Mouse (Mus musculus) forebrain, embryonic 14.5 days (tissue): ENCODE results near the gene Stambpl1. TPM values are rescaled to one million over a fixed set of nuclear protein-coding genes. Genes with fewer than 3 reads are reported as not detected.
A peak's percentile ranks its signal among the peaks of the same experiment; 100 is the strongest.

Experiments used
- ATAC-seq: fragments of 200-750 bp; cut with Nextera tagmentation; 2 replicates; pipeline ENCODE4 v1.8.0; 2017; ENCODE audit warnings: mild to moderate bottlenecking, moderate library complexity
- DNase-seq: peaks from one replicate; pipeline ENCODE4 v3.0.0-alpha.2; 2015; ENCODE audit warnings: low spot score
- H3K27ac ChIP-seq: fragments of 300-500 bp; sonication (generic); 2 replicates; pipeline ENCODE4 v1.5.1; 2014; ENCODE audit warnings: low read depth, mild to moderate bottlenecking, control low read depth, low read length, moderate library complexity
- H3K27me3 ChIP-seq: fragments of 300-500 bp; sonication (generic); replicated peaks from 2 replicates; pipeline ENCODE4 v1.6.1; 2014; ENCODE audit warnings: low read length, control low read depth, mixed read lengths; ENCODE audit not compliant: control insufficient read depth, insufficient read depth
- H3K36me3 ChIP-seq: fragments of 300-500 bp; sonication (generic); 2 replicates; pipeline ENCODE4 v1.6.1; 2014; ENCODE audit warnings: low read length, control low read depth; ENCODE audit not compliant: control insufficient read depth, insufficient read depth
- H3K4me1 ChIP-seq: fragments of 300-500 bp; sonication (generic); 2 replicates; pipeline ENCODE4 v1.6.1; 2014; ENCODE audit warnings: antibody characterized with exemption, low read length, control low read depth; ENCODE audit not compliant: control insufficient read depth, insufficient read depth
- H3K4me2 ChIP-seq: fragments of 300-500 bp; sonication (generic); 2 replicates; pipeline ENCODE4 v1.6.1; 2014; ENCODE audit warnings: mild to moderate bottlenecking, control low read depth, low read length
- H3K4me3 ChIP-seq: fragments of 300-500 bp; sonication (generic); 2 replicates; pipeline ENCODE4 v1.5.1; 2014; ENCODE audit warnings: low read depth, low read length, control low read depth
- H3K9ac ChIP-seq: fragments of 300-500 bp; sonication (generic); 2 replicates; pipeline ENCODE4 v1.6.1; 2014; ENCODE audit warnings: mild to moderate bottlenecking, low read length, control low read depth, moderate library complexity
- H3K9me3 ChIP-seq: fragments of 300-500 bp; sonication (generic); replicated peaks from 2 replicates; pipeline ENCODE4 v1.6.1; 2016; ENCODE audit warnings: low read length, control low read depth, mixed read lengths; ENCODE audit not compliant: control insufficient read depth
- WGBS: fragments of 180-500 bp; shearing (Covaris S2); extraction: QIAGEN DNeasy Blood & Tissue Kit; methylation state at CpG from one replicate; pipeline ENCODE4 v1.1.7; 2014; 5-methylcytosine and 5-hydroxymethylcytosine counted together
- polyA plus RNA-seq: library from polyadenylated mRNA; unstranded; fragments of >200 nt; fragmentation: Nextera tagmentation; extraction: Ambion mirVana; gene quantifications from 2 replicates; pipeline ENCODE4 v1.2.1, GENCODE M21; 2014

Stambpl1 gene
- polyA plus RNA-seq, 1 experiment from 2014 or later: 5.6 TPM

- H3K27ac ChIP-seq: no peak overlapping the region
- no peak overlapping the region for H3K4me3 ChIP-seq
- H3K9me3 ChIP-seq: no peaks in the 10 kb centered on the region
- no peak overlapping the region for H3K4me2 ChIP-seq
- DNase-seq: no peak
- H3K9ac ChIP-seq: no peak overlapping the region
- H3K27me3 ChIP-seq: no peaks in the 10 kb centered on the region
- no peaks in the 10 kb centered on the region for H3K36me3 ChIP-seq
- H3K4me1 ChIP-seq: 0 out of 2 replicates have a peak, but pooled peaks cover 4% of the 10 kb centered on the region
- no peak for ATAC-seq
- 87% methylated on average over 3 of the region's 3 CpGs for WGBS
Measured at GRCm38 (mm10) chr19:34217761-34218160, 25.7 kb downstream of the Stambpl1 start.

- WGBS: 94% methylated on average over 5 of the region's 5 CpGs
- DNase-seq (no peak), ATAC-seq (no peak)
- no peaks in the 10 kb centered on the region for H3K27me3 ChIP-seq
- no peak overlapping the region for H3K9ac ChIP-seq
- 0 out of 2 replicates have a peak, but pooled peaks cover 4% of the 10 kb centered on the region for H3K4me1 ChIP-seq
- no peaks in the 10 kb centered on the region for H3K9me3 ChIP-seq
- H3K36me3 ChIP-seq: no peaks in the 10 kb centered on the region
- H3K27ac ChIP-seq: no peak overlapping the region
- H3K4me2 ChIP-seq: no peak overlapping the region
- no peak overlapping the region for H3K4me3 ChIP-seq
Measured at GRCm38 (mm10) chr19:34219260-34219968, 27.4 kb downstream of the Stambpl1 start.

- Histone ChIP-seq H3K27me3 (no peaks in the 10 kb centered on the region), H3K27ac (no peak overlapping the region), H3K4me2 (no peak overlapping the region), H3K9me3 (no peaks in the 10 kb centered on the region), H3K4me3 (no peak overlapping the region), H3K4me1 (0 out of 2 replicates have a peak, but pooled peaks cover 4% of the 10 kb centered on the region), H3K36me3 (no peaks in the 10 kb centered on the region), H3K9ac (no peak overlapping the region)
- WGBS: 68% methylated on average over 3 of the region's 3 CpGs
- ATAC-seq (no peak), DNase-seq (no peak)
Measured at GRCm38 (mm10) chr19:34220732-34221380, 28.8 kb downstream of the Stambpl1 start.

GRCm38 (mm10) chr19:34222805-34223204 lies 30.8 kb downstream of the Stambpl1 start:
- Histone ChIP-seq H3K27me3 (no peaks in the 10 kb centered on the region), H3K36me3 (no peaks in the 10 kb centered on the region), H3K9ac (no peak overlapping the region), H3K4me1 (no peaks in the 10 kb centered on the region), H3K9me3 (no peaks in the 10 kb centered on the region), H3K4me3 (no peak overlapping the region), H3K27ac (no peak overlapping the region), H3K4me2 (no peak overlapping the region)
- WGBS: 84% methylated on average over 3 of the region's 3 CpGs
- DNase-seq (no peak), ATAC-seq (no peak)

- no peaks in the 10 kb centered on the region for H3K4me1 ChIP-seq
- H3K9me3 ChIP-seq: no peaks in the 10 kb centered on the region
- H3K27me3 ChIP-seq: no peaks in the 10 kb centered on the region
- H3K36me3 ChIP-seq: no peaks in the 10 kb centered on the region
- H3K4me2 ChIP-seq: no peak overlapping the region
- ATAC-seq (no peak), DNase-seq (peak; percentile 11)
- H3K4me3 ChIP-seq: no peak overlapping the region
- H3K9ac ChIP-seq: no peak overlapping the region
- WGBS: 68% methylated on average over 7 of the region's 7 CpGs
- no peak overlapping the region for H3K27ac ChIP-seq
Measured at GRCm38 (mm10) chr19:34231596-34231995, 39.6 kb downstream of the Stambpl1 start.

- no peak for ATAC-seq
Measured at GRCm38 (mm10) chr19:34232326-34232725, 40.3 kb downstream of the Stambpl1 start.

GRCm38 (mm10) chr19:34233944-34234343 lies 41.9 kb downstream of the Stambpl1 start:
- H3K4me3 ChIP-seq: no peak overlapping the region
- H3K4me2 ChIP-seq: no peak overlapping the region
- H3K27me3 ChIP-seq: no peaks in the 10 kb centered on the region
- no peak overlapping the region for H3K9ac ChIP-seq
- DNase-seq: peak; percentile 8
- ATAC-seq: no peak
- H3K36me3 ChIP-seq: no peaks in the 10 kb centered on the region
- WGBS: 93% methylated on average over 14 of the region's 14 CpGs
- H3K9me3 ChIP-seq: no peaks in the 10 kb centered on the region
- H3K27ac ChIP-seq: no peak overlapping the region
- H3K4me1 ChIP-seq: no peaks in the 10 kb centered on the region

More at GRCm38 (mm10) chr19:34232326-34232725, 40.3 kb downstream of the Stambpl1 start:
- Histone ChIP-seq H3K4me3 (no peak overlapping the region), H3K9me3 (no peaks in the 10 kb centered on the region), H3K9ac (no peak overlapping the region), H3K27ac (no peak overlapping the region), H3K36me3 (no peaks in the 10 kb centered on the region), H3K4me2 (no peak overlapping the region), H3K27me3 (no peaks in the 10 kb centered on the region), H3K4me1 (no peaks in the 10 kb centered on the region)
- WGBS: 54% methylated on average over 5 of the region's 5 CpGs
- no peak for DNase-seq

GRCm38 (mm10) chr19:34236049-34236448 lies 44.0 kb downstream of the Stambpl1 start:
- no peak overlapping the region for H3K27ac ChIP-seq
- no peak overlapping the region for H3K4me3 ChIP-seq
- ATAC-seq: no peak
- no peaks in the 10 kb centered on the region for H3K27me3 ChIP-seq
- H3K9ac ChIP-seq: no peak overlapping the region
- DNase-seq: no peak
- H3K36me3 ChIP-seq: no peaks in the 10 kb centered on the region
- 95% methylated on average over 3 of the region's 3 CpGs for WGBS
- H3K4me2 ChIP-seq: no peak overlapping the region
- no peaks in the 10 kb centered on the region for H3K4me1 ChIP-seq
- H3K9me3 ChIP-seq: no peaks in the 10 kb centered on the region

- DNase-seq (peak; percentile 9), ATAC-seq (no peak)
- no peaks in the 10 kb centered on the region for H3K9me3 ChIP-seq
Measured at GRCm38 (mm10) chr19:34237746-34238145, 45.7 kb downstream of the Stambpl1 start.

More at GRCm38 (mm10) chr19:34237746-34238145, 45.7 kb downstream of the Stambpl1 start:
- no peak overlapping the region for H3K4me3 ChIP-seq
- H3K4me2 ChIP-seq: no peak overlapping the region
- no peak overlapping the region for H3K9ac ChIP-seq
- no peak overlapping the region for H3K27ac ChIP-seq
- no peaks in the 10 kb centered on the region for H3K36me3 ChIP-seq
- no peaks in the 10 kb centered on the region for H3K27me3 ChIP-seq
- no peaks in the 10 kb centered on the region for H3K4me1 ChIP-seq
- 82% methylated on average over 2 of the region's 2 CpGs for WGBS
